Mouse (Mus musculus) splenic B cell, adult 2 months (primary cell): ENCODE results near the gene Kcnj12.

Experiments used
- DNase-seq: peaks from one replicate; pipeline ENCODE4 v3.0.0-alpha.2; 2011; ENCODE audit warnings: low read depth, low spot score
- H3K27me3 ChIP-seq: 2 replicates; pipeline ENCODE4 v1.6.1; 2012; ENCODE audit warnings: mild to moderate bottlenecking, low read length, moderate library complexity, mixed read lengths; ENCODE audit not compliant: control insufficient read depth, poor library complexity, insufficient read depth, severe bottlenecking
- H3K36me3 ChIP-seq: 2 replicates; pipeline ENCODE4 v1.6.1; 2012; ENCODE audit warnings: mild to moderate bottlenecking, low read length, moderate library complexity, mixed read lengths; ENCODE audit not compliant: control insufficient read depth, poor library complexity, insufficient read depth, severe bottlenecking

The Kcnj12 gene

DNA sequence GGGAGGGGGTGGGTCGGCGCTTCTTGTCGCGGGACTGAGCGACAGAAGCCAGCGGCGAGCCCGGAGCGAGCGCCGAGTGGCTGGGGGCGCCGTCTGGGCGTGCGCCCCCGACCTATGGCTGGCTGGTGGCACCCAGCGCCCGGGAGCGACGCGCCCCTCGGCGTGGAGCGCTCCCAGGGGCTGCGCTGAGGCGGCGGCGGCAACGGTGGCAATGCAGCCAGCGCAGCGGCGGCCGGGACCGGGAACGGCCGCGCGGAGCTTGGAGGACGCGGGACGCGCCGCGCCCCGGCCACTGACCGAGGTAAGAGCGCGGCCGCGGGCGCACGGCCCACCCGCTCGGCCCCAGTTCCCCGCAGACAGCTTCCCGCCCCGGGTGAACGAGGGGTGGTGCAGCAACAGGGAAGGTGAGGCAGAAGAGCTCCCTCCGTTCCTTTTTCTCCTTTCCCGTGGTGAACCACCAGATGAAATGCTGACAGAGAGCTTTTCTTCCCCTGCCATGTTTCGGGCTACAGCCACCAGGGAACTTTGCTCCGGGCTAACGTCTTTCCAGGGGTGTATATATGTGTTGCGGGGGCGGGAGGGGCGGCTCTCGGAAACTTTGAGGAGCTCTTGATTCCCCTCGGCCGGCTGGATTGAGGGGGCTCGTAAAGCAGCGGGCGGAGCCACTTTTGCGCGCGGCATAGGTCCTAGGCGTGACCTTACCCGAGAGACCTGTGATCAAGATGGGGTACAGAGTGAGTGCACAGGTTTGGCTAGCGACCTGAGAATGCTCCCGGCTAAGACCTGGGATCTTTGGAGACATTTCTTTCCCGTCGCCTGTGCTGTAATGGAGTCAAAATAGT lies at the start of gene Kcnj12:
Gene Kcnj12, plus strand, starts transcription at position 15 of the 842 bp plus-strand sequence.
- no peaks in the 10 kb centered on the region for H3K27me3 ChIP-seq
- H3K36me3 ChIP-seq = no peaks in the 10 kb centered on the region
- no peak for DNase-seq

DNA sequence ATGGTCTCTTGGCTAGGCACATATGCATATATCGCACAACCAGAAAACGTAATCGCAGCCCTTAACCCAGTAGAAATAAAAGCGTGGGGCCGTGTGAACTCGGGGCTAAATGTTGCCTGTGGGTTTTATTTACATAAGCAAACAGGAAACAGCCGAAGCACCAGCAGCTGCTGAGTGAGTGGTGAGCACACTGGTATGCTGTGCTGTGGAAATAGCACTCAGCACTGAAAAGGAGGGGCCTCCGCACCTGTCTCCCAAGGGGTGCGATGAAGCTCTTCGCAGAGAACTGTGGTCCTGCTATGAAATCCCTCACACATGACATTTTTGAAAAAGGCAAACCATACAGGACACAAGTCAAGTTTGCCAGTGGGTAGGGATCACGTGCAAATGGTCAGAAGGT lies 47.3 kb upstream of the Kcnj12 start:
- DNase-seq = no peak
- Histone ChIP-seq H3K27me3 (no peaks in the 10 kb centered on the region), H3K36me3 (no peaks in the 10 kb centered on the region)

DNA sequence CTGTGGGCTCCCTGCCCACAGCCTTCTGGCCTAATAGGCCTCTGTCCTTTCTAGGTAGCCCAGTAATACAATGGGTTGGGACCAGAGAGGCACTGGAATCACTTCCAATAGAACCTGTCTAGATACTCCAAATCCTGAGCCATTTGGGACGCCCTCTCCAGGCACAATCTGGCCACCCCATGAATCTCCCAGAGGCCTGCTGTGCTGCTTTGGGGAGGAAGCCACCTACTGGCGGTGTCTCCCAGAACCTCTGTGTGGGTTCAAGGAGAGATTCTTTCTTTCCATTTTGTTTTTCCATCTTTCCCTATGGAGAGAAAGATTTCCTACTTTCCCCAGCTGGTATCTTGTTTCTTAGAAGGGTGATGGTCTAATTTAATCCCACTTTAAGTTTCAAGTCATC lies 46.1 kb upstream of the Kcnj12 start:
- DNase-seq = no peak
- no peaks in the 10 kb centered on the region for H3K27me3 ChIP-seq
- no peaks in the 10 kb centered on the region for H3K36me3 ChIP-seq

DNA sequence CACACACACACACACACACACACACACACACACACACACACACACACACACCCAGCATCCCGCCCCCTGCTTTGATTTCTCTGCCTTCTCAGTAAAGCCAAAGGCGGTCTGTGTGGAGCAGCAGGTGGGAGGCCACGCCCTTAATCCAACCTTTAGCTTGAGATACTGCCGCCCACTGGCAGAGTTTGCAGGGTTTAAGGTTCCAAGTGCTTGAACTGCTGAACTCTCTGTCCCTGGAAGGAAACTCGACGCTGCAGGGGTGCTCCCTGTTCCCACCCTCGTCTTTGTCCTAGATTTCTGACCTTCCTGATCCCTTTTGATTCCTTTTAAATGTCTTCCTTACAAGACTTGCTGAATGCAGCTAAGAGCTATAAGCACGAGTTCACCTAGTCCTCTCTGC lies 45.6 kb upstream of the Kcnj12 start:
- Histone ChIP-seq H3K36me3 (no peaks in the 10 kb centered on the region), H3K27me3 (no peaks in the 10 kb centered on the region)
- DNase-seq = peak; percentile 8

DNA sequence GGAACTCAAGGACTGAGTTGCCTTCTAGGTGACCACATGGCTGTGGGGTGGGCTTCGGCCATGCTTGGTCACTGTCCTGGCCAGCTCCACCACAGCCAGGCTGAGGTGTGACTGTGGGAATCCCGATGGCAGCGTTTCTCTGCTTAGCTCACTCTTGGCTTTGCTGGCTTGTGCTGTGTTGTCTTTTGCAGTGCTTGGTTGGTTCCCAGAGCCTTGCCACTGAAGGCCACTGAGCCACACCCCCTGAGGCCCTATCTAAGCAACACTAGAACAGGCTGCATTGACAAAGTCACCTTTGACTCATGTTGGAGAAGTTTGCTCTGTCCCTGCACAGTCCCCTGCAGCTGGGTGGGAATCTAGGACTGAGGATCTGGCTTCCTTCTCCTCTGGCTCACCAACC lies 45.2 kb upstream of the Kcnj12 start:
- no peak for DNase-seq
- Histone ChIP-seq H3K27me3 (no peaks in the 10 kb centered on the region), H3K36me3 (no peaks in the 10 kb centered on the region)

DNA sequence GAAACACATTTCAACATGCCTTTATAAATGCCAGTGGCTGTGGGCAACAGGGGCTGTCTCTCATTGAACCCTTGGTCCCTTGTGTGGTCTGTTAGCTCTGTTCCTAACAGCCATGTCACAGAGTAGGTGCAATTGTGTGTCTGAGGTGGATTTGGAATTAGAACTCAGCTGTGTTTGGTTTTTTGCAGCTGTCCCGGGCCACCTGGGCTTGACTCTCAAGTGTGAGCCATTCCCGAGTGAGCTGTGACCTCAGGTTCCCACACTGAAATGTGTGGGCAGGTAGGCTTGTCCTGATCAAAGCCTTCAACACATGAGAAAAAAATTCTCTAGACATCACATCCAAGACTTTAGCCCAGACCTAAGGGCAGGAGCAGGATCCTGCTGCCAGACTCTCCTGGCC lies 43.7 kb upstream of the Kcnj12 start:
- Histone ChIP-seq H3K36me3 (no peaks in the 10 kb centered on the region), H3K27me3 (no peaks in the 10 kb centered on the region)
- DNase-seq = no peak

DNA sequence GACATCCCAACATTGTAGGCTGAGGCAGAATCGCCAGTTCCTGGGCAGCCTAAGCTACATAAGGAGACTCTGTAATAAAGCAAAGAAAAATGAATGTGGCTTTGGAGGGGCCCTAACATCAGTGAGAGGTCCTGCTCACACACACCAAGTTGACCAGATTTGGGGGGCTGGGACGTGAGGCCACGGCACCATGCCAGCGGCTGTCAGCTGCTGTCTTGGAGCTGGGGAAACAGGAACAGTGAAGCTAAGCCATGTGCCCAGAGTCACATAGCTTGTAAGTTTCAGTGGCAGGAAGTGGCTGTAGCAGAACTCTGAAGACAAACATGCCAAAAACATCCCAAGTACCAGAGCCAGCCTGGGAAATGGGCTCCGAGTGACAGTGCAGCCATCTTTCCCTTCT lies 42.6 kb upstream of the Kcnj12 start:
- no peaks in the 10 kb centered on the region for H3K36me3 ChIP-seq
- no peak for DNase-seq
- no peaks in the 10 kb centered on the region for H3K27me3 ChIP-seq

DNA sequence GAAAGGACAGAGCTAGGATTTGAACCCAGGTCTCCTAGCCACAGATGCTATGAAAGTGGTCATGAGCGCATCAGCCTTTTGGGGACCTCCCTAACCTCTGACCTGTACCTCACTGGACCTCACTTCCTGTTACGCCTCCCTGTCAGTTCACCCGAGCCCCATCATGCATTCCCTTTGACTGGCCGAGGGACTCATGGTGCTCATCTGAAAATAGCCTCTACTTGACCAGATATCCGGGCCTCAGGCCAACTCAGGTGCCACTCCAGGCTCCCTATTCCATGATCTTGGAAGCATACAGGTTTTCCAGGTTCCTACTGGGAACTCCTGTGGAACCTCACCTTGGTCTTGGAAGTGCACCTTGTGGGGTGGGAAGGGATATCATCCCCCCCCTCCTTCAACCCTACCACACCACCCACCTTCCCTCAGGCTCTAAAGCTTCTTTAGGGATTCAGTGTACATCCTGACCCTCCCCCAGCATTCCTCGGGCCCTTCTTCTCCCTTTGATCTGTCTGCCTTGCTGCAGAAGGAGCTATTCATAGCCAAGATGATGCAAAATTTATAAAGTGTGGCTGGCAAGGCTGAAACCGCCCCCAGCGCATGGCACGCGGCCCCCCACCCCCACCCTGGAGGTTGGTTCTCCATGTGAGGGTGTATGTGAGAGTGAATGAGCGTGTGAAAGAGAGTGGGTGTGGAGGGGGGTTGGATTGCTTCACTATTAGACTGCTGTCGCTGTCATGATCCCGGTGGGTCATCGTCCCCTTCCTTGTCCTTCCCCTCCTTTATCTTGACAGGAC lies 40.5 kb upstream of the Kcnj12 start:
- Histone ChIP-seq H3K36me3 (no peaks in the 10 kb centered on the region), H3K27me3 (no peaks in the 10 kb centered on the region)
- DNase-seq = no peak

DNA sequence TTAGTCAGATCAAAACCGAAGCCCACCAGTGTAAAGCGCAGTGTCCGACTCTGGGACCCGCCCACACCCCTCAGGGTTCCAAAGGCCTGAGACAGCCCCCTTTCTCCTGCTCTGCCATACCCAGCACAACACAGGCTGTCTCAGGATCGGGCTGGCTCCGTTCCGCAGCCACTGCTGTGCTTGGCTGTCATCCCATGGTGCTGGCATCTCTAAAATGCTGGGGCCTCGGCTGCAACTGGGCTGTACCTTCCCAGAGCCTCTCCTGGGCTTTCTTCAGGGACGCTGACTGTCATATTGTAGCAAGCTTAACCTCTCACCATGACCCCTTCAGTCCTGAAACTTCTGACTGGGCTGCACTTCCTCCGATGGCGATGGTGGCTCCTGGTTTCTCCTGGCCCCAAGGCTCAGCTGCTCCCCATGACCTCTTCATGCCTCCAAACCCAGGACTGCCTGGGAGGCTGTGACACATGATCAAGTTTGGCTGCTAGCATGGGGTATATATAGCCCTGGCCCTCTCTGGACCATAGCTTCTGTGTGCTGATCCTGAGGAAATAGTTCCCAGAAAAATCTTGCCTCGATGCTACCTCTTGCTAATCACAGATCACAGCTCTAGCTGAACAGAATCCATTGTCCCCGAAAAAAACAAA lies 37.3 kb upstream of the Kcnj12 start:
- DNase-seq = no peak

DNA sequence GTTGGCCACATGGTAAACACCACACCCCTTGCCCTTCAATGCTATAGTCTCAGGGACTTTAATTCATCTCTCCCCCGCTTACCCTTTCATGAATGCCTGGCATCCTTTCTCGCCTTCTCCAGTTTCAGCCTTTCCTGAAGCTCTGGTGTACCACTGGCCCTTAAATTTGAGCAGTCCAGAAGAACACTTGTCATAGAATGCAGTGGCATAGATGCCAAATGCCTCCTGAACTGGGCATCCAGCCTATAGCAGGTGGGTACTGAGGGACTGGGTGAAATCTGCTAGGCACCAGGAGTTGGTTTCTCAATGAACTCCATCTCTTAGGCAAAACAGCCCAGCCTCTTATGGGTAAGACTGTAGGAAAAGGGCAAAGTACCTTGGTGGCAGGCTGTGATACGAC lies 31.9 kb upstream of the Kcnj12 start:
- no peak for DNase-seq
- H3K36me3 ChIP-seq = no peaks in the 10 kb centered on the region
- H3K27me3 ChIP-seq = no peaks in the 10 kb centered on the region

More for the DNA sequence above, 37.3 kb upstream of the Kcnj12 start:
- Histone ChIP-seq H3K36me3 (no peaks in the 10 kb centered on the region), H3K27me3 (no peaks in the 10 kb centered on the region)

DNA sequence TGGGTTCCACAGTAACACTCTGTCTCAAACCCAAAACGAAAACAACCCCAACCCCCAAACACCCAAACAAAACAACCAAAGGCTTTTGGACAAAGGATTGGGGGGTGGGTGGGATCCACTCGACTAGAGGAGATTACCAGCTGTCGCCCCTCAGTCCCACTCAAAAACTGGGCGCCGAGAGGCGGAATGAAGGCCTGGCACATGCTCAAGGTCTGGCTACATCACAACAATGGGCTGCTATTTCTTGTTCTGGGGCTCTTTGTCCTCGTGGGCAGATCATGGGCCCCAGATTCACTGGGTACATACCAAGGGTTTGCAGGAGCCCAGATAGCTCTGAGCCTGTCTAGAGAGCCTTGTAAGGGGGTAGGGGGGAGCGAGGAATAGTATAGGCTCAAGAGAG lies 19.6 kb upstream of the Kcnj12 start:
- H3K27me3 ChIP-seq = no peaks in the 10 kb centered on the region
- H3K36me3 ChIP-seq = no peaks in the 10 kb centered on the region
- no peak for DNase-seq

DNA sequence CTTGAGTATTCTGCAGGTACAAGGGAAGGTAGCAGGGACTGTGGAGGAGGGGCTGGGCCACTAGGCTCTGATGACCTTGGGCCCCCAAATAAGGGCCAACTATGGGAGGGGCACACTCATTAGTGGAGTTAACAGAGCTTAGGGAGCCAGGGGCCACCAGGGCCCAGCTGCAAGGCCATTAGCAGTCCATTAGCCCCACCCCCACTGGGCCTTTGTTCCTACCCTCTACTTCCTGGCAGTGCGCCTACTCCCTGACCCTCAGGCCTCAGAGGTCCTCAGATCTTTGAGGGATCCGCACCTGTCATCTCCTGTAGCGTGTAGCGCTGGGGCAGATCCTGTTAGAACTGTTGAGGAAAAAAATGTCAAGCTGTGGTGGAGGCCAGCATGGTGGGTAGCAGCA lies 18.3 kb upstream of the Kcnj12 start:
- H3K36me3 ChIP-seq = no peaks in the 10 kb centered on the region

DNA sequence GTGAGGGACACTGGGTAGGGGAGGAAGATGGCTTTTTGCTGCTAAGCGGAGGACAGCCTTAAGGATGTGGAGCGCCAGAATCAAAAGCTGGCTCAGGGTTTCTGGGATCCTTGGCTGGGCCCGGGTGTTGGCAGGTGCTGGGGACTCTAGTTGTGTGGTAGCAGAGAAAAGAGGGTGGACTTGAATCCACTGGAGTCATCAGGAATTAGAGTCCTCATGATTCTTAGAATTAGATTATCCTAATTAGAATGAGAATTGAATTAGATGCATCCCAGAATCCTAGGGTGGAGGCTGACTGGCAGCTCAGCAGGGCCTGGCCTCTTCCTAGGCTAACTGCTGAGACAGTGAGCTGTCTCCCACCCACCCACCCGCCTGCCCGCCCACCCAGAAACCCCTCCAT lies 17.6 kb upstream of the Kcnj12 start:
- Histone ChIP-seq H3K27me3 (no peaks in the 10 kb centered on the region), H3K36me3 (no peaks in the 10 kb centered on the region)
- no peak for DNase-seq

More for the DNA sequence above, 18.3 kb upstream of the Kcnj12 start:
- no peaks in the 10 kb centered on the region for H3K27me3 ChIP-seq
- DNase-seq = no peak

DNA sequence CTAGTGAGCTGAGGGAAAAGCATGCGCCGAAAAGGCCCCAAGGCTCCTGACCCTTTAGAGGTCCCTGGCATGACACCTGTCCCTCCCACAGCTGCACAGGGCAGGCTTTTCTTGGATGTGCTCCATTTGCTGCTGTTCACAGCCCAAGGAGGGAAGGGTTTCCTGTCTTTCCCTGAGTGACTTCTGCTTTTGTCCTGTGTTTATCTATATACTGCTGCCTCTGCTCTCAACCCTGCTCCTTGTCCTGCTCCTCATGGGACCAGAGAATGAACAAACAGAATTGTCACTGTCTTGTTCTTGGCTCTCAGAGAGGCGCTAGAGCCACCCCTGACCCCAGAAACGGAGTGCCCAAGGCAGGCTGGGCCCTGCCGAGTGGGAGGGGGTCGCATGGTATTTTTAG lies 17.0 kb upstream of the Kcnj12 start:
- Histone ChIP-seq H3K27me3 (no peaks in the 10 kb centered on the region), H3K36me3 (no peaks in the 10 kb centered on the region)
- no peak for DNase-seq

DNA sequence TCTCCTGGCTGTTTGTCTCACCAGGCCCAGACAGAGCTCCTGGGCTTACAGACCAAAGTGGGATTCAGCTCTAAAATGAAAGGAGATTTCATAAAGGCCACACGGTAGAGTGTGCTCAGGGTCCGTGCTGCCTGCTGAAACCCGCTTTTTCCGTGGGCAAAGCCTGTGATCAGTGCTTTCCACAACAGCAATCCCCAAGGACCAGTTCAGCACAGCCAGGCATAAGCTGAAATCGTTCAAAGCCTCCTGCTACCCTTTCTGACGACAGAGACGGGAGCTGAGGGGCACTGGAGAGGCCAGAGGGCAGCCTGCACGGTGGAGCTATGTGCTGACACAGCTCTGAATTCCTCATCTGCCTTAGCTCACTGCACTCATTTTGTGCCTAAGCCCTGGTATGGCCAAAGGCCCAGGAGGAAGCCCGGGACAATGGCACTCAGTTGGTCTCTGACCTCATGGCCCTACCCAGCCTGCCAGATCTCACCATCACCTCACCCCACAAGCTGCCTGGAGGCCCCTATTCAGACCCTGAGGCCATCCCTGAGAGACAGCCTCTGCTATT lies 10.5 kb upstream of the Kcnj12 start:
- Histone ChIP-seq H3K27me3 (no peaks in the 10 kb centered on the region), H3K36me3 (no peaks in the 10 kb centered on the region)
- DNase-seq = no peak
